Mouse (Mus musculus): ENCODE data around the gene Ninj2. TPM values are rescaled to one million over a fixed set of nuclear protein-coding genes. Genes with fewer than 3 reads are reported as not detected.
A peak's percentile ranks its signal among the peaks of the same experiment; 100 is the strongest.

The Ninj2 gene
- polyA plus RNA-seq, 1 experiment from 2014 or later, result 0.18 TPM

GRCm38 (mm10) chr6:120146676-120147075 is 53.5 kb downstream of the Ninj2 start:
- H3K4me2 ChIP-seq (ENCODE audit: low read depth, low read length), result no peak overlapping the region
- no peaks in the 10 kb centered on the region for H3K9me3 ChIP-seq (replicated peaks; ENCODE audit: control insufficient read depth, low read length)
- H3K27me3 ChIP-seq (ENCODE audit: control insufficient read depth, insufficient read depth, low read depth, low read length), result no peaks in the 10 kb centered on the region
- H3K9ac ChIP-seq (ENCODE audit: low read depth, low read length), result no peak overlapping the region
- H3K4me1 ChIP-seq (ENCODE audit: control insufficient read depth, low read depth, low read length), result peaks cover 11% of the 10 kb centered on the region
- H3K27ac ChIP-seq (ENCODE audit: low read length), result no peak overlapping the region
- no peak overlapping the region for H3K4me3 ChIP-seq (ENCODE audit: low read depth, low read length)
- no peaks in the 10 kb centered on the region for H3K36me3 ChIP-seq (ENCODE audit: control insufficient read depth, insufficient read depth)
- ATAC-seq (ENCODE audit: low read depth), result no peak
- 69% methylated on average over 10 of the region's 10 CpGs for WGBS (ENCODE audit: insufficient replicate concordance)

GRCm38 (mm10) chr6:120147411-120147810 is 54.3 kb downstream of the Ninj2 start:
- Histone ChIP-seq H3K9me3 (replicated peaks; ENCODE audit: control insufficient read depth, low read length) (no peaks in the 10 kb centered on the region), H3K4me3 (ENCODE audit: low read depth, low read length) (no peak overlapping the region), H3K4me1 (ENCODE audit: control insufficient read depth, low read depth, low read length) (peaks cover 11% of the 10 kb centered on the region), H3K27me3 (ENCODE audit: control insufficient read depth, insufficient read depth, low read depth, low read length) (no peaks in the 10 kb centered on the region), H3K9ac (ENCODE audit: low read depth, low read length) (no peak overlapping the region), H3K36me3 (ENCODE audit: control insufficient read depth, insufficient read depth) (no peaks in the 10 kb centered on the region), H3K4me2 (ENCODE audit: low read depth, low read length) (no peak overlapping the region), H3K27ac (ENCODE audit: low read length) (no peak overlapping the region)
- 72% methylated on average over 8 of the region's 8 CpGs for WGBS (ENCODE audit: insufficient replicate concordance)
- no peak for ATAC-seq (ENCODE audit: low read depth)

GRCm38 (mm10) chr6:120148716-120149392 is 55.7 kb downstream of the Ninj2 start:
- no peak overlapping the region for H3K9ac ChIP-seq (ENCODE audit: low read depth, low read length)
- H3K9me3 ChIP-seq (replicated peaks; ENCODE audit: control insufficient read depth, low read length), result no peaks in the 10 kb centered on the region
- no peaks in the 10 kb centered on the region for H3K36me3 ChIP-seq (ENCODE audit: control insufficient read depth, insufficient read depth)
- no peaks in the 10 kb centered on the region for H3K27me3 ChIP-seq (ENCODE audit: control insufficient read depth, insufficient read depth, low read depth, low read length)
- peaks cover 11% of the 10 kb centered on the region for H3K4me1 ChIP-seq (ENCODE audit: control insufficient read depth, low read depth, low read length)
- WGBS (ENCODE audit: insufficient replicate concordance), result 66% methylated on average over 12 of the region's 12 CpGs
- no peak overlapping the region for H3K27ac ChIP-seq (ENCODE audit: low read length)
- no peak for ATAC-seq (ENCODE audit: low read depth)
- H3K4me3 ChIP-seq (ENCODE audit: low read depth, low read length), result no peak overlapping the region
- H3K4me2 ChIP-seq (ENCODE audit: low read depth, low read length), result no peak overlapping the region

GRCm38 (mm10) chr6:120149458-120150120 is 56.4 kb downstream of the Ninj2 start:
- no peak overlapping the region for H3K9ac ChIP-seq (ENCODE audit: low read depth, low read length)
- ATAC-seq (ENCODE audit: low read depth), result no peak
- H3K4me2 ChIP-seq (ENCODE audit: low read depth, low read length), result no peak overlapping the region
- no peaks in the 10 kb centered on the region for H3K9me3 ChIP-seq (replicated peaks; ENCODE audit: control insufficient read depth, low read length)
- no peak overlapping the region for H3K4me3 ChIP-seq (ENCODE audit: low read depth, low read length)
- H3K4me1 ChIP-seq (ENCODE audit: control insufficient read depth, low read depth, low read length), result peaks cover 11% of the 10 kb centered on the region
- H3K36me3 ChIP-seq (ENCODE audit: control insufficient read depth, insufficient read depth), result no peaks in the 10 kb centered on the region
- WGBS (ENCODE audit: insufficient replicate concordance), result 51% methylated on average over 12 of the region's 12 CpGs
- no peak overlapping the region for H3K27ac ChIP-seq (ENCODE audit: low read length)
- no peaks in the 10 kb centered on the region for H3K27me3 ChIP-seq (ENCODE audit: control insufficient read depth, insufficient read depth, low read depth, low read length)

- peak; percentile 46; the same call in 1 of the 2 replicates for ATAC-seq (ENCODE audit: low read depth)
- peaks cover 11% of the 10 kb centered on the region for H3K4me1 ChIP-seq (ENCODE audit: control insufficient read depth, low read depth, low read length)
- H3K9me3 ChIP-seq (replicated peaks; ENCODE audit: control insufficient read depth, low read length), result no peaks in the 10 kb centered on the region
- no peak overlapping the region for H3K27ac ChIP-seq (ENCODE audit: low read length)
- H3K36me3 ChIP-seq (ENCODE audit: control insufficient read depth, insufficient read depth), result no peaks in the 10 kb centered on the region
- no peak overlapping the region for H3K9ac ChIP-seq (ENCODE audit: low read depth, low read length)
- 66% methylated on average over 3 of the region's 3 CpGs for whole genome bisulfite sequencing (ENCODE audit: insufficient replicate concordance)
- no peaks in the 10 kb centered on the region for H3K27me3 ChIP-seq (ENCODE audit: control insufficient read depth, insufficient read depth, low read depth, low read length)
- no peak overlapping the region for H3K4me3 ChIP-seq (ENCODE audit: low read depth, low read length)
- H3K4me2 ChIP-seq (ENCODE audit: low read depth, low read length), result no peak overlapping the region
Observed at GRCm38 (mm10) chr6:120150206-120150605, 57.1 kb downstream of the Ninj2 start.

- no peak for ATAC-seq (ENCODE audit: low read depth)
- no peak overlapping the region for H3K4me2 ChIP-seq (ENCODE audit: low read depth, low read length)
Observed at GRCm38 (mm10) chr6:120151616-120152053, 58.5 kb downstream of the Ninj2 start.

GRCm38 (mm10) chr6:120152739-120153696 is 59.9 kb downstream of the Ninj2 start:
- Histone ChIP-seq H3K9ac (ENCODE audit: low read depth, low read length) (no peak overlapping the region), H3K27me3 (ENCODE audit: control insufficient read depth, insufficient read depth, low read depth, low read length) (no peaks in the 10 kb centered on the region), H3K9me3 (replicated peaks; ENCODE audit: control insufficient read depth, low read length) (no peaks in the 10 kb centered on the region), H3K4me1 (ENCODE audit: control insufficient read depth, low read depth, low read length) (peaks cover 8% of the 10 kb centered on the region), H3K27ac (ENCODE audit: low read length) (no peak overlapping the region), H3K4me3 (ENCODE audit: low read depth, low read length) (no peak overlapping the region), H3K36me3 (ENCODE audit: control insufficient read depth, insufficient read depth) (no peaks in the 10 kb centered on the region), H3K4me2 (ENCODE audit: low read depth, low read length) (no peak overlapping the region)
- 79% methylated on average over 24 of the region's 26 CpGs for WGBS (ENCODE audit: insufficient replicate concordance)
- ATAC-seq (ENCODE audit: low read depth), result no peak

More at GRCm38 (mm10) chr6:120151616-120152053, 58.5 kb downstream of the Ninj2 start:
- WGBS (ENCODE audit: insufficient replicate concordance), result 41% methylated on average over 3 of the region's 3 CpGs
- no peak overlapping the region for H3K9ac ChIP-seq (ENCODE audit: low read depth, low read length)
- no peaks in the 10 kb centered on the region for H3K36me3 ChIP-seq (ENCODE audit: control insufficient read depth, insufficient read depth)
- H3K4me1 ChIP-seq (ENCODE audit: control insufficient read depth, low read depth, low read length), result peaks cover 8% of the 10 kb centered on the region
- H3K9me3 ChIP-seq (replicated peaks; ENCODE audit: control insufficient read depth, low read length), result no peaks in the 10 kb centered on the region
- H3K27ac ChIP-seq (ENCODE audit: low read length), result no peak overlapping the region
- no peak overlapping the region for H3K4me3 ChIP-seq (ENCODE audit: low read depth, low read length)
- H3K27me3 ChIP-seq (ENCODE audit: control insufficient read depth, insufficient read depth, low read depth, low read length), result no peaks in the 10 kb centered on the region

GRCm38 (mm10) chr6:120154526-120155309 is 61.6 kb downstream of the Ninj2 start:
- Histone ChIP-seq H3K4me3 (ENCODE audit: low read depth, low read length) (no peak overlapping the region), H3K27me3 (ENCODE audit: control insufficient read depth, insufficient read depth, low read depth, low read length) (no peaks in the 10 kb centered on the region), H3K36me3 (ENCODE audit: control insufficient read depth, insufficient read depth) (no peaks in the 10 kb centered on the region), H3K4me2 (ENCODE audit: low read depth, low read length) (no peak overlapping the region), H3K4me1 (ENCODE audit: control insufficient read depth, low read depth, low read length) (peaks cover 15% of the 10 kb centered on the region), H3K27ac (ENCODE audit: low read length) (no peak overlapping the region), H3K9ac (ENCODE audit: low read depth, low read length) (no peak overlapping the region), H3K9me3 (replicated peaks; ENCODE audit: control insufficient read depth, low read length) (no peaks in the 10 kb centered on the region)
- no peak for ATAC-seq (ENCODE audit: low read depth)
- WGBS (ENCODE audit: insufficient replicate concordance), result 48% methylated on average over 5 of the region's 5 CpGs
